ENCODE assay signal across 46 mouse cellular contexts in the genomic region with DNA sequence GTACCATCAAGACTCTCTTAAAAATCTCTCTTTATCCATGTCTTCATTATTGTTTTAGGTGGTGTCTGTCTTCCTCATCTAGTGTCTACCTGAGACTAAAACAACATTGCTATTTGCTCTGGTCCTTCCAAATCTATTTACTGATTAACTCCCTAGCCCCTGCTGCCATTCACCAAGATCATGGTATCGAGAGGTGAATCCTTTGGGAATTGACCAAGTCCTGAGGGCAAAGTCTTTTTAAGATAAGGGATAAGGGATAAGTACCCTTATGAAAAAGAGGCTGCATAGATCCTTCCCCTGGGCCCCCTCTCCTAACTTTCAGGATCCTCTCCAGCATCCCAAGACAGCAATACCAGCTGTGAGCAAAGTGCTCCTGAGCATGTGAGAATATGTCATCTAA. TPM values are rescaled to one million over a fixed set of nuclear protein-coding genes. Genes with fewer than 3 reads are reported as not detected.
"Had no signal": no experiment of that assay in that cellular context is flagged by ENCODE, and none has a peak within 500 bp of the region (broad histone marks: within the 10 kb centered on the region; RNA-seq: fewer than 3 reads in every experiment).

No protein-coding gene starts in this region.

- H3K36me3 ChIP-seq: heart, embryonic 10.5 days; heart, embryonic 12.5 days; heart, embryonic 13.5 days; heart, embryonic 15.5 days; hindbrain, embryonic 10.5 days; hindbrain, embryonic 12.5 days; hindbrain, embryonic 13.5 days; hindbrain, embryonic 15.5 days; intestine, embryonic 15.5 days; kidney, embryonic 15.5 days had no signal

- H3K27me3 ChIP-seq: heart, embryonic 12.5 days; heart, embryonic 13.5 days; heart, embryonic 15.5 days; hindbrain, embryonic 12.5 days; hindbrain, embryonic 13.5 days; hindbrain, embryonic 15.5 days; intestine, embryonic 15.5 days; kidney, embryonic 15.5 days had no signal

- H3K4me2 ChIP-seq: heart, embryonic 11.5 days; heart, embryonic 12.5 days; heart, embryonic 13.5 days; heart, embryonic 15.5 days; hindbrain, embryonic 12.5 days; hindbrain, embryonic 13.5 days; hindbrain, embryonic 14.5 days; hindbrain, embryonic 15.5 days; intestine, embryonic 15.5 days; kidney, embryonic 15.5 days had no signal

- H3K9ac ChIP-seq: heart, embryonic 12.5 days; heart, embryonic 13.5 days; heart, embryonic 15.5 days; hindbrain, embryonic 12.5 days; hindbrain, embryonic 13.5 days; hindbrain, embryonic 14.5 days; hindbrain, embryonic 15.5 days; intestine, embryonic 15.5 days; kidney, embryonic 15.5 days had no signal

- ATAC-seq: hindbrain, embryonic 16.5 days; hindbrain, postnatal 0 days; inflammation-experienced regulatory T-cells, adult 6 months; intestine, embryonic 15.5 days; intestine, embryonic 16.5 days; intestine, postnatal 0 days had no signal

- H3K27ac ChIP-seq: heart, adult 2 months; heart, embryonic 10.5 days; heart, embryonic 13.5 days; heart, embryonic 15.5 days; hindbrain, embryonic 10.5 days; hindbrain, embryonic 12.5 days; hindbrain, embryonic 13.5 days; hindbrain, embryonic 14.5 days; hindbrain, embryonic 15.5 days; hindbrain, postnatal 0 days; intestine, embryonic 15.5 days; kidney, embryonic 15.5 days; layer of hippocampus, adult 2 months; left cerebral cortex, adult 2 months had no signal

- H3K9me3 ChIP-seq: heart, embryonic 10.5 days; heart, embryonic 12.5 days; heart, embryonic 13.5 days; heart, embryonic 15.5 days; hindbrain, embryonic 10.5 days; hindbrain, embryonic 12.5 days; hindbrain, embryonic 13.5 days; hindbrain, embryonic 15.5 days; intestine, embryonic 15.5 days; kidney, embryonic 15.5 days had no signal

- H3K4me3 ChIP-seq: heart, adult 2 months; heart, embryonic 10.5 days; heart, embryonic 12.5 days; heart, embryonic 13.5 days; heart, embryonic 15.5 days; hindbrain, embryonic 10.5 days; hindbrain, embryonic 12.5 days; hindbrain, embryonic 13.5 days; hindbrain, embryonic 15.5 days; intestine, embryonic 15.5 days; kidney, embryonic 15.5 days; layer of hippocampus, adult 2 months; left cerebral cortex, adult 2 months had no signal

- DNase-seq: heart, adult 2 months; heart, postnatal 10 days; heart, postnatal 14 days; heart, postnatal 36 days; heart, postnatal 4 days; kidney, adult 18-20 months; kidney, postnatal 10 days; kidney, postnatal 4 days; layer of hippocampus, adult 9-11 months; layer of hippocampus, postnatal 36 days had no signal

RNA-seq across cellular contexts. Expression of gene Tmem52b, which starts 17.2 kb away (rescaled TPM):
- total RNA-seq: heart, adult 2 months; heart, adult 8-10 months; heart, postnatal 10 days; heart, postnatal 14 days; heart, postnatal 25 days; heart, postnatal 36 days; heart, postnatal 4 days; hematopoietic stem cell, adult 5-6 weeks; layer of hippocampus, adult 18-20 months; layer of hippocampus, adult 2 months; layer of hippocampus, adult 8-10 months; layer of hippocampus, postnatal 10 days; layer of hippocampus, postnatal 14 days; layer of hippocampus, postnatal 25 days; layer of hippocampus, postnatal 36 days; left cerebral cortex, adult 18-20 months; left cerebral cortex, adult 2 months had no signal
- polyA plus RNA-seq: heart, adult 2 months; heart, embryonic 10.5 days; heart, embryonic 11.5 days; heart, embryonic 12.5 days; heart, embryonic 14.5 days; heart, embryonic 15.5 days; heart, postnatal 0 days; hindbrain, embryonic 10.5 days; hindbrain, embryonic 11.5 days; hindbrain, embryonic 12.5 days; hindbrain, embryonic 13.5 days; hindbrain, embryonic 15.5 days; hindbrain, embryonic 16.5 days; hindbrain, postnatal 0 days; inflammation-experienced regulatory T-cells, adult 6 months; large intestine, adult 2 months had no signal

RNA-seq across cellular contexts. Expression of gene Olr1, which starts 22.6 kb away (rescaled TPM):
- total RNA-seq: hindbrain, postnatal 0 days; layer of hippocampus, adult 18-20 months; layer of hippocampus, adult 2 months; layer of hippocampus, adult 8-10 months; layer of hippocampus, postnatal 10 days; layer of hippocampus, postnatal 14 days; layer of hippocampus, postnatal 25 days; layer of hippocampus, postnatal 36 days; left cerebral cortex, adult 18-20 months; left cerebral cortex, adult 2 months had no signal
- polyA plus RNA-seq: hindbrain, embryonic 10.5 days; hindbrain, embryonic 11.5 days; hindbrain, embryonic 12.5 days; hindbrain, embryonic 13.5 days; hindbrain, embryonic 14.5 days; hindbrain, embryonic 15.5 days; hindbrain, embryonic 16.5 days; intestine, embryonic 14.5 days; kidney, embryonic 14.5 days; kidney, embryonic 16.5 days; large intestine, adult 2 months had no signal

RNA-seq across cellular contexts. Expression of gene Klre1, which starts 48.1 kb away (rescaled TPM):
- total RNA-seq: heart, adult 8-10 months; heart, postnatal 10 days; heart, postnatal 14 days; heart, postnatal 25 days; heart, postnatal 36 days; heart, postnatal 4 days; hematopoietic stem cell, adult 5-6 weeks; hindbrain, postnatal 0 days; layer of hippocampus, adult 18-20 months; layer of hippocampus, adult 2 months; layer of hippocampus, adult 8-10 months; layer of hippocampus, postnatal 10 days; layer of hippocampus, postnatal 14 days; layer of hippocampus, postnatal 25 days; layer of hippocampus, postnatal 36 days; left cerebral cortex, adult 18-20 months; left cerebral cortex, adult 2 months had no signal
- polyA plus RNA-seq: heart, embryonic 10.5 days; heart, embryonic 11.5 days; heart, embryonic 12.5 days; heart, embryonic 13.5 days; heart, embryonic 14.5 days; heart, embryonic 15.5 days; heart, embryonic 16.5 days; heart, postnatal 0 days; hindbrain, embryonic 10.5 days; hindbrain, embryonic 12.5 days; hindbrain, embryonic 14.5 days; hindbrain, embryonic 16.5 days; intestine, embryonic 14.5 days; intestine, embryonic 15.5 days; intestine, embryonic 16.5 days; intestine, postnatal 0 days; kidney, embryonic 14.5 days; kidney, embryonic 15.5 days; kidney, embryonic 16.5 days had no signal
